8 mouse cellular contexts compared by ENCODE assay signal in genomic region chr4:141624983-141625773, GRCm38 (mm10). TPM values are rescaled to one million over a fixed set of nuclear protein-coding genes. Genes with fewer than 3 reads are reported as not detected.
A peak's percentile ranks its signal among the peaks of the same experiment; 100 is the strongest.
DNase-seq lines count a peak whose midpoint lies in the region; ATAC-seq and TF ChIP-seq lines count a peak whose summit lies in the region.

No protein-coding gene starts in this region.

- H3K9me3 ChIP-seq in liver, embryonic 11.5 days (ENCODE audit: control insufficient read depth, low read length), result no peaks in the 10 kb centered on the region

- H3K9ac ChIP-seq in liver, adult 2 months (ENCODE audit: low read depth, low read length), result no peak overlapping the region
- H3K9ac ChIP-seq in liver, embryonic 11.5 days (ENCODE audit: low read depth, low read length), result no peak overlapping the region

- H3K27ac ChIP-seq in liver, adult 2 months (replicated peaks; ENCODE audit: insufficient read depth, low read depth, low read length), result no peak overlapping the region
- no peak overlapping the region for H3K27ac ChIP-seq in liver, embryonic 11.5 days (ENCODE audit: low read depth, low read length)

- no peaks in the 10 kb centered on the region for H3K36me3 ChIP-seq in liver, adult 2 months (ENCODE audit: control insufficient read depth, insufficient read depth, low read length)
- peaks cover 16% of the 10 kb centered on the region; the same call in 1 of the 2 replicates for H3K36me3 ChIP-seq in liver, embryonic 11.5 days (ENCODE audit: control insufficient read depth, insufficient read depth, low read length)

- peaks cover 8% of the 10 kb centered on the region; the same call in 1 of the 2 replicates for H3K79me2 ChIP-seq in liver, adult 2 months (ENCODE audit: control insufficient read depth, insufficient read depth, low read length)

- no peak for TF ChIP-seq POLR2A in liver, adult 2 months (IDR thresholded peaks at IDR 0.05; ENCODE audit: extremely low read depth, insufficient read depth, low read length)

- no peaks in the 10 kb centered on the region for H3K27me3 ChIP-seq in liver, adult 2 months (ENCODE audit: control insufficient read depth, insufficient read depth, low read length)
- H3K27me3 ChIP-seq in liver, embryonic 11.5 days (replicated peaks; ENCODE audit: control insufficient read depth, insufficient read depth, low read length), result no peaks in the 10 kb centered on the region

- peak; percentile 64 to 72 for DNase-seq in adrenal gland, adult (ENCODE audit: inconsistent age in 2 of 2, low spot score in 1 of 2)
- no peak for DNase-seq in adrenal gland, postnatal 4 days (ENCODE audit: low spot score in 2 of 2)
- peak; percentile 61 for DNase-seq in liver, adult 2 months (ENCODE audit: extremely low read depth, low read depth, low spot score)
- no peak for DNase-seq in liver, embryonic 11.5 days (ENCODE audit: low spot score)
- peak; percentile 71 for DNase-seq in induced T-regulatory cell, adult 2 months (ENCODE audit: low read depth)
- peak; percentile 60 for DNase-seq in retina, embryonic 14.5 days (ENCODE audit: low spot score)
- no peak for DNase-seq in cerebellum, adult 18-20 months
- no peak for DNase-seq in c-Kit-positive CD71-positive TER-119-positive erythroid progenitor cells, embryonic 14.5 days (ENCODE audit: low spot score)

- H3K4me1 ChIP-seq in liver, adult 2 months (ENCODE audit: control insufficient read depth, insufficient read depth, low read length), result peaks cover 16% of the 10 kb centered on the region
- no peaks in the 10 kb centered on the region; the same call in 1 of the 2 replicates for H3K4me1 ChIP-seq in liver, embryonic 11.5 days (replicated peaks; ENCODE audit: control insufficient read depth, insufficient read depth, low read length)

- ATAC-seq in liver, embryonic 11.5 days (replicated peaks; ENCODE audit: low FRiP score), result no peak

- no peak overlapping the region for H3K4me3 ChIP-seq in liver, adult 2 months (ENCODE audit: insufficient read depth, low read depth, low read length)
- H3K4me3 ChIP-seq in liver, embryonic 11.5 days (ENCODE audit: low read depth, low read length), result no peak overlapping the region

- peak; percentile 84 for TF ChIP-seq CTCF in liver, adult 2 months (IDR thresholded peaks at IDR 0.05; ENCODE audit: low read depth, low read length)

- 78% methylated on average over 19 of the region's 19 CpGs for WGBS in liver, adult 2 months
- WGBS in liver, embryonic 11.5 days, result 69% methylated on average over 19 of the region's 19 CpGs

- H3K4me2 ChIP-seq in liver, embryonic 11.5 days, result no peak overlapping the region

RNA-seq across cellular contexts. Expression of gene Slc25a34, which starts 1.6 kb away (rescaled TPM):
- 1 to 10 TPM; 7.4 to 9.5 TPM for total RNA-seq in adrenal gland, postnatal 4 days (2021)
- 10.2 and 10.6 TPM in 2 replicates for total RNA-seq in liver, adult 2 months (2014; rRNA removed)
- polyA plus RNA-seq in liver, adult 2 months (2012; rRNA removed), result 5.1 and 10.3 TPM in 2 replicates
- not detected in 2 replicates for polyA plus RNA-seq in liver, embryonic 11.5 days (2014; fragmentation: Nextera tagmentation; extraction: Ambion mirVana)

RNA-seq across cellular contexts. Expression of gene Tmem82, which starts 6.7 kb away (rescaled TPM):
- total RNA-seq in adrenal gland, postnatal 4 days (2021), result 1 to 10 TPM; 3.7 to 3.8 TPM
- 9.3 and 12.6 TPM in 2 replicates for total RNA-seq in liver, adult 2 months (2014; rRNA removed)
- 34.7 and 39.5 TPM in 2 replicates for polyA plus RNA-seq in liver, adult 2 months (2012; rRNA removed)
- 3.3 and 3.7 TPM in 2 replicates for polyA plus RNA-seq in liver, embryonic 11.5 days (2014; fragmentation: Nextera tagmentation; extraction: Ambion mirVana)

RNA-seq across cellular contexts. Expression of gene Fblim1, which starts 19.3 kb away (rescaled TPM):
- 10 to 100 TPM; 24.9 to 32.1 TPM for total RNA-seq in adrenal gland, postnatal 4 days (2021)
- 0.37 and 0.74 TPM in 2 replicates for total RNA-seq in liver, adult 2 months (2014; rRNA removed)
- polyA plus RNA-seq in liver, adult 2 months (2012; rRNA removed), result 0.86 and 1.2 TPM in 2 replicates
- polyA plus RNA-seq in liver, embryonic 11.5 days (2014; fragmentation: Nextera tagmentation; extraction: Ambion mirVana), result 15.4 and 17.0 TPM in 2 replicates

RNA-seq across cellular contexts. Expression of gene Plekhm2, which starts 39.5 kb away (rescaled TPM):
- 10 to 100 TPM; 55.5 to 60.5 TPM for total RNA-seq in adrenal gland, postnatal 4 days (2021)
- total RNA-seq in liver, adult 2 months (2014; rRNA removed), result 2.7 and 5.0 TPM in 2 replicates
- polyA plus RNA-seq in liver, adult 2 months (2012; rRNA removed), result 11.2 and 13.5 TPM in 2 replicates
- polyA plus RNA-seq in liver, embryonic 11.5 days (2014; fragmentation: Nextera tagmentation; extraction: Ambion mirVana), result 2.1 and 3.4 TPM in 2 replicates

Comparison
In these comparisons a context has a peak if more than half of its experiments do, and no peak if none do; other contexts are left out.
1. DNase-seq: peak in adrenal gland, adult (2 of 2), liver, adult 2 months (single experiment), induced T-regulatory cell, adult 2 months (single experiment) and retina, embryonic 14.5 days (single experiment); none in adrenal gland, postnatal 4 days (0 of 2), liver, embryonic 11.5 days (single experiment), cerebellum, adult 18-20 months (0 of 2) and c-Kit-positive CD71-positive TER-119-positive erythroid progenitor cells, embryonic 14.5 days (single experiment).
2. RNA of gene Fblim1, which starts 19.3 kb away (total RNA-seq): 24.9 to 32.1 TPM in adrenal gland, postnatal 4 days; 0.37 to 0.74 TPM in liver, adult 2 months; every median in the first group is over 10 times any median in the second.